Mouse (Mus musculus): ENCODE results near the gene Tacr2.

- TF ChIP-seq POLR2A (IDR thresholded peaks at IDR 0.05; ENCODE audit: extremely low read depth, insufficient read depth, low read length) (no peak), CTCF (IDR thresholded peaks at IDR 0.05; ENCODE audit: extremely low read depth, insufficient read depth, low read length) (no peak)
These were observed 25.5 kb downstream of the Tacr2 start for GRCm38 (mm10) chr10:62277499-62278293.

Data from cortical plate, adult 2 months (tissue).